Mouse (Mus musculus) G1E (cell line): ENCODE data around the gene Etv4.

Experiments
- CTCF ChIP-seq: IDR thresholded peaks from 2 replicates; pipeline ENCODE4 v1.5.1; 2012; ENCODE audit warnings: low read depth, low read length, inconsistent platforms, mixed read lengths
- POLR2AphosphoS5 ChIP-seq: IDR thresholded peaks from 2 replicates; pipeline ENCODE4 v1.6.1; 2012; ENCODE audit warnings: low read depth, low read length, inconsistent platforms; ENCODE audit not compliant: insufficient replicate concordance

GRCm38 (mm10) chr11:101725043-101725442 is 60.1 kb downstream of the Etv4 start:
- TF ChIP-seq CTCF (no peak), POLR2AphosphoS5 (no peak)
